Mouse (Mus musculus): ENCODE results near the gene Gpr160.

GRCm38 (mm10) chr3:30853596-30853995 lies 2.2 kb upstream of the Gpr160 start:
- TF ChIP-seq GATA1 (IDR thresholded peaks at IDR 0.05; ENCODE audit: low read length) (no peak), TAL1 (IDR thresholded peaks at IDR 0.05; ENCODE audit: low read length) (no peak)

All from erythroblast, embryonic 14.5 days (primary cell).